Mouse (Mus musculus) hindbrain, embryonic 16.5 days (tissue): ENCODE data around the gene 1700016K19Rik. TPM values are rescaled to one million over a fixed set of nuclear protein-coding genes. Genes with fewer than 3 reads are reported as not detected.

Experiments used
- ATAC-seq: fragments of 200-750 bp; cut with Nextera tagmentation; 2 replicates; pipeline ENCODE4 v1.8.0; 2017; ENCODE audit warnings: moderate TSS enrichment, moderate library complexity
- H3K27ac ChIP-seq: fragments of 300-500 bp; sonication (generic); 2 replicates; pipeline ENCODE4 v1.5.1; 2014; ENCODE audit warnings: low read depth, mild to moderate bottlenecking, control low read depth, low read length, moderate library complexity
- H3K27me3 ChIP-seq: fragments of 300-500 bp; sonication (generic); replicated peaks from 2 replicates; pipeline ENCODE4 v1.6.1; 2014; ENCODE audit warnings: low read length; ENCODE audit not compliant: control insufficient read depth, insufficient read depth
- H3K36me3 ChIP-seq: fragments of 300-500 bp; sonication (generic); 2 replicates; pipeline ENCODE4 v1.6.1; 2014; ENCODE audit warnings: mild to moderate bottlenecking, low read length, moderate library complexity, mixed read lengths; ENCODE audit not compliant: control insufficient read depth, insufficient read depth
- H3K4me1 ChIP-seq: fragments of 300-500 bp; sonication (generic); 2 replicates; pipeline ENCODE4 v1.6.1; 2014; ENCODE audit warnings: low read depth, low read length; ENCODE audit not compliant: control insufficient read depth, insufficient read depth
- H3K4me2 ChIP-seq: fragments of 300-500 bp; sonication (generic); 2 replicates; pipeline ENCODE4 v1.6.1; 2014; ENCODE audit warnings: mild to moderate bottlenecking, low read length, control low read depth, moderate library complexity
- H3K4me3 ChIP-seq: fragments of 300-500 bp; sonication (generic); 2 replicates; pipeline ENCODE4 v1.5.1; 2014; ENCODE audit warnings: mild to moderate bottlenecking, low read length, control low read depth, moderate library complexity
- H3K9ac ChIP-seq: fragments of 300-500 bp; sonication (generic); 2 replicates; pipeline ENCODE4 v1.6.1; 2014; ENCODE audit warnings: low read depth, mild to moderate bottlenecking, control low read depth, low read length, moderate library complexity
- H3K9me3 ChIP-seq: fragments of 300-500 bp; sonication (generic); 2 replicates; pipeline ENCODE4 v1.6.1; 2014; ENCODE audit warnings: mild to moderate bottlenecking, low read length, moderate library complexity; ENCODE audit not compliant: control insufficient read depth
- WGBS: fragments of 180-500 bp; shearing (Covaris S2); extraction: QIAGEN DNeasy Blood & Tissue Kit; methylation state at CpG from one replicate; pipeline ENCODE4 v1.1.7; 2014; 5-methylcytosine and 5-hydroxymethylcytosine counted together
- polyA plus RNA-seq: library from polyadenylated mRNA; unstranded; fragments of >200 nt; fragmentation: Nextera tagmentation; extraction: Ambion mirVana; gene quantifications from 2 replicates; pipeline ENCODE4 v1.2.1, GENCODE M21; 2015

The 1700016K19Rik gene
- polyA plus RNA-seq: 5.0 and 5.2 TPM in 2 replicates

- Histone ChIP-seq H3K27me3 (no peaks in the 10 kb centered on the region), H3K36me3 (no peaks in the 10 kb centered on the region), H3K4me2 (peak within 1 kb of the TSS; percentile 87), H3K9ac (peak within 1 kb of the TSS; percentile 70), H3K27ac (no peak within 1 kb of the TSS), H3K4me3 (peak within 1 kb of the TSS; percentile 64), H3K4me1 (no peaks in the 10 kb centered on the region), H3K9me3 (no peaks in the 10 kb centered on the region)
- ATAC-seq: peak; percentile 95
- 13% methylated on average over 36 of the region's 36 CpGs for WGBS
Observed at GRCm38 (mm10) chr11:75999440-76000155, at the start of gene 1700016K19Rik. 1700016K19Rik (plus strand) TSS chr11:75999912.

GRCm38 (mm10) chr11:75950459-75950858 is 49.3 kb upstream of the 1700016K19Rik start:
- no peaks in the 10 kb centered on the region for H3K9me3 ChIP-seq
- peaks cover 11% of the 10 kb centered on the region for H3K4me1 ChIP-seq
- H3K4me2 ChIP-seq: no peak overlapping the region
- H3K27me3 ChIP-seq: no peaks in the 10 kb centered on the region
- ATAC-seq: no peak
- H3K27ac ChIP-seq: no peak overlapping the region
- 63% methylated on average over 3 of the region's 3 CpGs for WGBS
- no peaks in the 10 kb centered on the region for H3K36me3 ChIP-seq
- H3K4me3 ChIP-seq: no peak overlapping the region
- no peak overlapping the region for H3K9ac ChIP-seq

GRCm38 (mm10) chr11:75951895-75952294 is 47.8 kb upstream of the 1700016K19Rik start:
- Histone ChIP-seq H3K9me3 (no peaks in the 10 kb centered on the region), H3K4me2 (no peak overlapping the region), H3K4me3 (no peak overlapping the region), H3K4me1 (peaks cover 7% of the 10 kb centered on the region), H3K27me3 (no peaks in the 10 kb centered on the region), H3K27ac (no peak overlapping the region), H3K9ac (no peak overlapping the region), H3K36me3 (no peaks in the 10 kb centered on the region)
- WGBS: 84% methylated on average over 5 of the region's 5 CpGs
- ATAC-seq: no peak

- Histone ChIP-seq H3K27me3 (no peaks in the 10 kb centered on the region), H3K36me3 (no peaks in the 10 kb centered on the region), H3K27ac (no peak overlapping the region), H3K9ac (no peak overlapping the region), H3K4me2 (no peak overlapping the region), H3K9me3 (no peaks in the 10 kb centered on the region), H3K4me3 (no peak overlapping the region), H3K4me1 (no peaks in the 10 kb centered on the region)
- WGBS: 86% methylated on average over 9 of the region's 9 CpGs
- no peak for ATAC-seq
Observed at GRCm38 (mm10) chr11:75954896-75955295, 44.8 kb upstream of the 1700016K19Rik start.

- Histone ChIP-seq H3K4me1 (no peaks in the 10 kb centered on the region), H3K36me3 (no peaks in the 10 kb centered on the region), H3K9ac (no peak overlapping the region), H3K4me3 (no peak overlapping the region), H3K4me2 (no peak overlapping the region), H3K27me3 (no peaks in the 10 kb centered on the region), H3K27ac (no peak overlapping the region), H3K9me3 (no peaks in the 10 kb centered on the region)
- no peak for ATAC-seq
- WGBS: 71% methylated on average over 8 of the region's 8 CpGs
Observed at GRCm38 (mm10) chr11:75956651-75957050, 43.1 kb upstream of the 1700016K19Rik start.

- H3K4me2 ChIP-seq: no peak overlapping the region
- H3K4me3 ChIP-seq: no peak overlapping the region
- no peak for ATAC-seq
- no peak overlapping the region for H3K9ac ChIP-seq
- no peaks in the 10 kb centered on the region; the same call in 1 of the 2 replicates for H3K4me1 ChIP-seq
- WGBS: 84% methylated on average over 17 of the region's 17 CpGs
- H3K27ac ChIP-seq: no peak overlapping the region
- H3K9me3 ChIP-seq: no peaks in the 10 kb centered on the region
- H3K36me3 ChIP-seq: no peaks in the 10 kb centered on the region
- H3K27me3 ChIP-seq: no peaks in the 10 kb centered on the region
Observed at GRCm38 (mm10) chr11:75957124-75957832, 42.4 kb upstream of the 1700016K19Rik start.

GRCm38 (mm10) chr11:75961782-75962181 is 37.9 kb upstream of the 1700016K19Rik start:
- Histone ChIP-seq H3K36me3 (no peaks in the 10 kb centered on the region), H3K27me3 (peaks cover 3% of the 10 kb centered on the region; the same call in 1 of the 2 replicates), H3K27ac (no peak overlapping the region), H3K4me1 (peaks cover 21% of the 10 kb centered on the region), H3K9ac (no peak overlapping the region), H3K4me2 (no peak overlapping the region), H3K9me3 (no peaks in the 10 kb centered on the region), H3K4me3 (no peak overlapping the region)
- WGBS: 88% methylated on average over 7 of the region's 7 CpGs
- ATAC-seq: no peak

- H3K4me1 ChIP-seq: peaks cover 27% of the 10 kb centered on the region
- no peak overlapping the region for H3K4me2 ChIP-seq
- H3K27ac ChIP-seq: peak overlapping the region; percentile 68
- H3K27me3 ChIP-seq: peaks cover 3% of the 10 kb centered on the region; the same call in 1 of the 2 replicates
- no peak for ATAC-seq
- 13% methylated on average over 11 of the region's 11 CpGs for WGBS
- H3K9me3 ChIP-seq: no peaks in the 10 kb centered on the region
- no peaks in the 10 kb centered on the region for H3K36me3 ChIP-seq
- no peak overlapping the region for H3K4me3 ChIP-seq
- H3K9ac ChIP-seq: no peak overlapping the region
Observed at GRCm38 (mm10) chr11:75963730-75964475, 35.8 kb upstream of the 1700016K19Rik start.

- peaks cover 27% of the 10 kb centered on the region for H3K4me1 ChIP-seq
- no peak overlapping the region for H3K4me3 ChIP-seq
- H3K9me3 ChIP-seq: no peaks in the 10 kb centered on the region
- H3K27me3 ChIP-seq: peaks cover 3% of the 10 kb centered on the region; the same call in 1 of the 2 replicates
- H3K27ac ChIP-seq: no peak overlapping the region
- no peaks in the 10 kb centered on the region for H3K36me3 ChIP-seq
- H3K9ac ChIP-seq: no peak overlapping the region
- WGBS: 23% methylated on average over 4 of the region's 4 CpGs
- no peak for ATAC-seq
- no peak overlapping the region for H3K4me2 ChIP-seq
Observed at GRCm38 (mm10) chr11:75964476-75964730, 35.3 kb upstream of the 1700016K19Rik start.
